Mouse (Mus musculus) cerebellum, postnatal 10 days (tissue): ENCODE measurements at regions not wholly inside any gene's neighbourhood (a gene's known extent, or its start where the extent isn't known, plus 50 kb on each side); places are given as distances from the start of the nearest gene placed in this dataset.

Source experiments
- DNase-seq, 2 experiments: peaks; one replicate each; pipeline ENCODE4 v3.0.0; 2021; ENCODE audit warnings: mixed read lengths in 2 of 2

- DNase-seq = no peak
These were observed 1039.5 kb upstream of the Adcyap1 start for GRCm38 (mm10) chr17:92159325-92159724.

- DNase-seq = peak; percentile 67 to 71
These were observed 1013.1 kb upstream of the Adcyap1 start for GRCm38 (mm10) chr17:92185740-92186139.

- DNase-seq = peak; percentile 22 to 23
These were observed 988.1 kb upstream of the Adcyap1 start for GRCm38 (mm10) chr17:92210730-92211129.

GRCm38 (mm10) chr17:92216464-92216863, 982.4 kb upstream of the Adcyap1 start:
- DNase-seq = peak in 1 of 2 experiments; percentile 4
